Mouse (Mus musculus) neural tube, embryonic 10.5 days (tissue): ENCODE data around the gene Zdhhc14.
A peak's percentile ranks its signal among the peaks of the same experiment; 100 is the strongest.

ENCODE experiments used
- DNase-seq: peaks from one replicate; pipeline ENCODE4 v3.0.0-alpha.2; 2017; ENCODE audit warnings: low spot score; ENCODE audit errors: extremely low spot score

The Zdhhc14 gene

DNA sequence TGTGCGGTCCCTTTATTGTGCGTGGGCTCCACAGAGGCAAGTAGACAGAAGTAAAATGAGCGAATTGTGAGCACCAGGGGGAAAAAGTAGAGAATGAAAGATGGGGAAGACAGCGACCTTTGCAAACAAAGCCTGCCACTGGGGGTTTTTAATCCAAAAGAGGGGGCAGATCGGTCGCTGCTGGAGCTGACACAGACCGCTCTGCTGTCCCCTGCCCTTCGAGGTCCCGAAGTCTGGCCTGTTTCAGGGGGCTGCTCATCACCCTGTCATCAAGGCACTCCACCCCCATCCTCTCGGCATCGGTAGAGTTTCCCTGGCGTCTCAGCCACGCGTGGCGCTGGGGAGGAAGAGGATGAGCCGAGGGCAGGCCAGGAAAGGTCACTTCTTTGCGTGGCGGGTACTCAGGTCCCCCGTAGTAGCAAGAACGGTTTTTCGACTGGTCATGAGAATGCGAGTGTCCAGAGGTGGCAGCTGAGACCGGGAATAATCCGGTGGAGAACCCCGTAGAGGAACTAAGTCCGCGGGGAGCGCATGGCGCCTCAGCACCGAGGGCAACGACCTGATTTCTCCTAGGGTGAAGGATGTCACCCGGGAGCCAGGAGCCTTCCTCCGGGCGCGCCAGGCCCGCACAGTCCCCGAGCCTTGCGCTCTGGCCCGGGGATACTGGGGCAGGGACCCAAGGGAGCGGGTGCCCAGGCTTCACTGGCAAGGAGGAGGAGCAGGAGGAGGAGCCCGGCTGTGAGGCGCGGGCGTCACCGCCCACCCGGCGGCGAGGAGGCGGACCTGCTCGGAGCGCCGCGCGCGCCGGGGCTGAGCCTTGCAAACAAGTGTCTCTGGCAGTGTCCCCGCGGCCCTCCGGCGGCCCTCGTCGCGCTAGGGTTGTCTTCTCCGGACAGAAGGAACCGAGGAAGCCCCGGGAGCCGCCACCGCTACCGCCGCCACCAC, at the start of gene Zdhhc14:
Gene Zdhhc14 (plus strand): TSS at position 757 of the 945 bp plus-strand sequence.
- DNase-seq = peak; percentile 89

DNA sequence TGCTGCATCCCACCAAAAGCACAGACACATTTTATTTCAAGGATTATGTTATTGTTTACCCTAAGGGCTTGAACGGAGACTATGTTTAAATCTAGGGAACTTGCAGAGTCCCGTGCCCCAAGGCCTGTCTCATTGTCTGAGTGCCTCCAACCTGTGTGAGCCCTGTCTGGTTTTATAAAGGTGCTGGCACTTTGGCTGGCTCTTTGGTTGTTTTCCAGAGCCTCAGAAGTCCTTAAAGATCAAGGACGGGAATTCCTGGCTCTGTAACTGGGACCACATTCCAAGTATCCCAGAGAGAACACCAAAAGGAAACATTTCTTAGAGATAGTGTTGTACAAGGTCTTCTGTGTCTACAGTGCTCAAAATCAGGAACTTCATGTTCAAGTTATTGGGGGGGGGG, 49.1 kb upstream of the Zdhhc14 start:
- no peak for DNase-seq

DNA sequence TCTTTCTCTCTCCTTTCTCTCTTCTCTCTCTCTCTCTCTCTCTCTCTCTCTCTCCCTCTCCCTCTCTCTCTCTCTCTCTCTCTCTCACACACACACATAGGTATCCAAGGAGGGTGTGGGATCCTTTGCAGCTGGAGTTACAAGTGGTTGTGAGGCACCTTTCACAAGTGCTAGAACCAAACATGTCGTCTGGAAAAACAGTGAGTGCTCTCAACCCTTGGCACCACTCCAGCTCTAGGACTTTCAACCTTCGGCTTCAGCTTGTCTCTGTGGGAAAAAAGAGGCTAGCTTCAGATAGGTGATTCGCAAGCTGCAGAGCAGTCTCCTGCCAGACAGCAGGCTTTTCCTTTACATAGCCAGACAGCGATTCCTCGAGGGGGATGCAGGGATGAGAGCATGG, 48.6 kb upstream of the Zdhhc14 start:
- no peak for DNase-seq

DNA sequence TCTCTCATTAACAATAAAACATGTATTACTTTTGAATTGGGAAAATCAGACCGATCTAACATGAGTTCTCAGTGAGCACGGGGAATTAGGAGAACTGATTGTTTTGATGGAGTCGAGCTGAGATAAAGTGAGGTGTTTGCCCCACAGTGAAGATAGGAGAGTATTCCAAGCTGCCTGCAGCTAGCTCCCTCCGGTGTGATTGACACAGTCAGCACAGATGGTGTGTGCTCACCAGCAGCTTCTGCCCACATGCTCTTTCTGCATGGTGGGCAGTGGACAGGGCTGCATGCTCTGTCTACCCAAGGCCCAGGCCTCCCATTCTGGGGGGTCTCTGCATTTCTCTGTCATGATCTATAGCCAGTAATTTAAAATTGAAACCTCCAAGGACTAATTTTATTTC, 38.7 kb upstream of the Zdhhc14 start:
- DNase-seq = no peak

DNA sequence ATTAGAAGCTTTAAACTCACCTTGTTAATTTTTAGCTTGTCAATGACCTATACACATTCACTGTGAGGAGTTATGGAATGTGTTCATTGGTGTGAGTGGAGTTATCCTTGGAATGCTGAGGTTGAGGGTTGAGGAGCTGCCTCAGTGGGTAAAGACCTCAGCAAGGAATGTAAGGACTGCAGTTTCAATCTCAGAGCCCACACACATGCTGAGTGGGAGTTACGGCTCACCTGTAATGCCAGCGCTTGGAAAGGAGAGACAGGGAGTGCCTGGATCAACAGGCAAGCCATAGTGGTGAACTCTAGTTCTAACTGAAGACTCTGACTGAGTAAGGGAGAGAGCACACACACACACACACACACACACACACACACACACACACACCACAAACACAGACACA, 28.4 kb upstream of the Zdhhc14 start:
- DNase-seq = no peak

DNA sequence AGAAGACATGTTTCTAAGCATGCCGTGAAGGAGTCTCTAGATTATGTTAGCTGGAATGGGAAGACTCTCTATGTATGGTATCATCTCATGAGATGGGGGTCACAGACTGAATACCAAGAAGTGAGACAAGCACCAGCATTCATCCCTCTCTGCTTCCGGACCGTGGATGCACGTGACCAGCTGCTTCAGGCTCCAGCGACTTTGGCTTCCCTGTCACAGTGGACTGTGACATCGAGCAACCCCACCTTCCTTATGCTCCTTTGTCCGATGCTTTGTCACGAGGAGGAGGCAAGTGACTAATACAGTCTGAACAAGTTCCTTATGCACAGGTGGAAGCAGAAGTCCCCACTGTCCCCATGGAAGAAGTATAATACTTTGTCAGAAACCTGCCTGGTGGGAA, 25.6 kb upstream of the Zdhhc14 start:
- DNase-seq = no peak

DNA sequence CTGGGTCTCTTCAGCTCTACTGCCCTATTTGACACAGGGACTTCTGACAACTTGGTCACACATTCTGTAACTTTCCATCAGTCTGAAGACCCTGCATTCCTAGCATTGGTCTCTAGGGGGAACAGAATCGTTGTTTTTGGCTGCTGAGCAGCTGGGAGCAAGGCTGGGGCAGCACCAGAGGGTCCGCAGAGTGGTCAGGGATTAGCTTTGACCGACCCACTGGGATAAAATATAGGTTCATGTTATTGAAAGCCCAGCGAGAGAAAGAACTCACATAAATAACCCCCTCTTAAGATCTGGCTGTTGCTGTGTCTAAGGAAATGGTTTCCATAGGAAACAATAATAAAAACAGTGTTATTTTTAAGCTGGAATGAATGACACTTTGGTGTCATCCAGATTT, 25.2 kb upstream of the Zdhhc14 start:
- DNase-seq = no peak

DNA sequence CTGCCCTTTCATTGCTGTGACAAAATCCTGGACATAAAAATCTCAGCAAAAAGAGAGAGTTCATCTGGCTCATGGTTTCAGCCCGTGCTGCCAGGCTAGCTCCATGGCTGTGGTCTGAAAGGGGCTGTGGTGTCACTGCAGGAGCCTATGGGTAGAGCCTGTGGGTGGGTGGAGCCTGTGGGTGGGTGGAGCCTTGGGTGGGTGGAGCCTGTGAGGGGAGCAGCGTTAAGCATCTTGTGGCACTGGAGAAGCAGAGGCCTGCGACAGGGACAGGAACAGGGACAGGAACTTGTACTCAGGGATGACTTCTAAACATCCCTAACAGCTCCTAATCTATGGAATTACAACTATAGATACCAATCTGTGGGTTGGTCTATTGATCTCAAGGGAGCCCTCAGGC, 20.1 kb upstream of the Zdhhc14 start:
- DNase-seq = no peak

DNA sequence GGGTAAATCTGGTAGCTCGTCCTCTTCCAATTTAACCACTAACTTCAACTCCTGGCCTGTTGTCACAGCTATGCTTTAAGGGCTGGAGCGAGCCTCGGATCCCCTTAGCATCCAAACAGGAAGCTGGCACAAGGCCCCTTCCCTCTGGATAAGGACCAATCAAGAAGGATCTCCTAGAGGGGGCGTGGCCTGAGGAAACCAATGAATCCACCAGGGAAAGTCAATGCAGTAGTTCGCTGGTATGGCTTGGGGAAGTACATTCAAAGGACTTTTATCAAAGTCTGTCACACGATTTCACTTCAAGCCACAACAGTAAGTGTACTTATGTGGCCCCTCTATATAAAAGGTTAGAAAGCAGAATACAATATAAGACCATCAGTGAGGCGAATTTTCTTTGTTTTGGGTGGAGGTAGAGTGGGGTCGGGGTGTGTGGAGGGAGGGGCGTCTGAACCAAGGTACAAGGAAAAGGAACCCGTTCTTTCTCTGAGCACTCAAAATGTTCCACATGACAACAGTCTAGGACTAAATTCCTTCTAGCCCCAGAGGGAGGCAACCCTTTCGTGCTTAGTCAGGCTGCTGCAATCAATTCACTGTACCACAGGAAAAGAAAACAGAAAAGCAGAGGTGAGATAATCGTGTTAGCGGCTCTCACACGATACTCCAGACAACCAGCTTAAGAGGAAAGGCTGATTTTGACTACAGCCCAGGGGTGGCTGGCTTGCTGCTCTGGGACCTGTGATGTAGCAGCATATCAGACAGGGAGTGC, 16.2 kb upstream of the Zdhhc14 start:
- no peak for DNase-seq

DNA sequence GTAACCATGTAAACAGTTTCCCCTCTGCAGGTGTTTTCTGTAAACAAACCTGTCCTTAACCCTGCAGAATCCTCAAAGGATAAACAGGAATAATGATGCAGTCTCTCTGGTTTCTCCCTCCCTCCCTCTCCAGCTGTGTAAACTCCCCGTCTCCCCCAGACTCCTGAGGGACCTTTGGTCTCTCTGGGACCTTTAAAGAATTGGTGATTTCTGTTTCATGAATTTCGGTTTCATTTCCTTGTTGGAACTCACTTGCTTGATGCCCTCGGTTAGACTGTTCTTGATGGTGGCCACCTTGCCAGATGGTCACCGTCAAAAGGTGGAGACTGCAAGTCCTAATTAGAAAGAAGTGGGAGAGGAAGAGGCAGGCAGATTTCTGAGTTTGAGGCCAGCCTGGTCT, 8.9 kb upstream of the Zdhhc14 start:
- DNase-seq = no peak

DNA sequence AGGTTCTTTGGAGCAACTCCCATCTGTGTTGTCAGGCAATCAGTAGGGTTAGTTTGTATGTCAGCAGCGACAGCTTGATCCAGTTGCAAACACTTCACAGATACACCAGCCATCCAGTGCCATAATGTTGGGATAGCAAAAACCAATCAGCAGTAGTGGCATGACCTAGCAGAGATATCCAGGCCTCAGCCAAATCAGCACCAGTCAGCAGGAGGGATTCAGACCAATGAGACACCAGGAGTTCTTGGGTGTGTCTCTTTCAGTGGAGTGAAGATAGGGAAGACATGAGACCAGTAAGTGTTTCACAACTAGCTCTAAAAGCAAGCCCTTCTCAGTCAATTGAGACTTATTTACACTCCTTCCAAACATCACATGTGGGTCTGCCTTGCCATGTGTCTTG, 7.7 kb upstream of the Zdhhc14 start:
- DNase-seq = no peak

DNA sequence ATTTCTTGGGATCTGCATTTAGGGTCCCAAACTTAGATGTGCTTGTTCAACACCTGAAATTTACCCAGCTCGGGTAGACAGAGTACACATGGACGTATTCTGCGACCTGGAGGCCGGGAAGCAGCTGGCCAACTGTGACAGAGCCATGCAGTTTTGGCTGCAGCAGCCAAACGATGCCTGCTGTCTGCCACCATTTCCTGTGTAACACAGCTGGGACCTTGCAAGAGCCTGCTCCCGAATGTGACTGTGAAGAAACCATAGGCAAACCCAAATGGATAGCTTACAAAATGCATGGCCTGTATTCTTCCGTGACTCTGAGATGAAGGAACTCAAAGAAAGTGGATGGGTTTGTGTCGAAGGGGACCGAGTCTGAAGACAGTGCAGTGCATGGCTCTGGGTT, 4.2 kb upstream of the Zdhhc14 start:
- no peak for DNase-seq

DNA sequence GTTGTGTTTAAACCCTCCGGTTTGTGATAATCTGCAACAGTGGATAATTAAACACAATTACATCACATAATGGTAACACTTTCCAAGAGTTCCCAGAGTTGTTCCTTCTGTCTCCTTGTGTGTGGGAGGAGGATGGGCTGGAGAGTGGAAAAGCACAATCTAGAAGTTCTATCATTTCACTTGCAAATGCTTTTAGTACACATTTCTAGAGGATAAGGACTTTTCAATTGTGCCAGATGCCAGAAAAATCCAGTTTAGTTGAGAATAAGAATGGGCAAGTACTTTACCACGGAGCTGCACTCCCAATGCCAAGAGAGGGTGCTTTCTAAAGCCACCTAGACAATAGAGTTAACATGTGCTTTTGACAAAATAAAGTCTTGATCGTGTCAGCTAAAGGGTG, 2.0 kb upstream of the Zdhhc14 start:
- DNase-seq = no peak

DNA sequence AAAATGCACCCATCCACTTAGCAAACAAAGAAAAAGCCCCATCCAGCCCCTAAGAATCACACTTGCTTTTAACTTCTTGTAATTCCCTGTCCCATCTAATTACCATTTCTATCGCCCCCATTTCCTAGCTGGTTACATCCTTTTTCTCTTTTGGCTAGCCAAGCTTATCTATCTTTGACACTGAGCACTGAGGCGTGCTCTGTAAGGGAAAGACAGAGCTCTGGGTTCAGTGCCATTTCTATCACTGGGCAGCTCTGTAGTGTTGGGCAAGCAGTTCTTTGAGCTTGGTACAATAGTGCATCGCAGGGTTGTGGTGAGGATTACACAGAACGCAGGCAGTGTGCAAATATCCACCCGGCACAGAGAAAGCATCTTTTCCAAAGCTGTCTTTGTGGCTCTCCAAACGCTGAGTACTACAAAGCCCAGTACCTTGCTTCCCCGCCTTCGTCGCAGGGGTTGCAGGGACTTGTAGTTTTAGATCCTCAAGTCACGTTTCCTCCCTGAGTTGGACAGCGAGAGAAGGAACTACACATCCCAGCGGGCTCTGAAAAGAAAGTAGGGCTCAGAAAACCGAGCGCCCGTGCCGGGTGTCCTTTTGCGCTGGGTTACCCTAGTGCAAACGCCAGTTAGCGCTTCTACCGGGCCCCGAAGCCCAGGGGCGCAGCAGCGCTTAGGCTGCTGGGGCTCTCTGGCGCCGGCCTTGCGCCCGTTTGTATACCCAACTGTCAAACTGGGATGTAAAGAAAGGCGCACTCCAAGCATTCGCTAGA, 1.1 kb upstream of the Zdhhc14 start:
- DNase-seq = peak; percentile 85

DNA sequence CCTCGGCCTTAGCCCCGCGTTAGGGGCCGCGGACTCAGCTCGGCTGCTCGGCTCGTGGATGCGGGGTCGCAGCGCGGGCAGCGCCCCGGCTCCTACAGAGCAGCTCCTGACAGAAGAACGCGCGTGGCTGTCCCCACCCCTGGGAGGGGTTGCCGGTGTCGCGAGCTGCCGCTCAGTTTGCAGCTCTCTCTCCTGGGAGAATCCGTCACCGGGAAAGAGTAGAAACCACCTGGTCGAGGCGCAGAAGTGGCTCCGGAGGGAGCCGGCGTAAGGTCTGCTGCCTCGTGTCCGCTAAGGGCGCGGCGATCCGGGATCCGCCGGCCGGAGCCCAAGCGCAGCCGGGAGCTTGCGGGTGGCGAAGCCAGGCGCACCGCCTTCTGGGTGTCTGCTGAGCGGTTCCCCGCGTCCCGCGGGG, 396 bp downstream of the Zdhhc14 start:
- DNase-seq = no peak

DNA sequence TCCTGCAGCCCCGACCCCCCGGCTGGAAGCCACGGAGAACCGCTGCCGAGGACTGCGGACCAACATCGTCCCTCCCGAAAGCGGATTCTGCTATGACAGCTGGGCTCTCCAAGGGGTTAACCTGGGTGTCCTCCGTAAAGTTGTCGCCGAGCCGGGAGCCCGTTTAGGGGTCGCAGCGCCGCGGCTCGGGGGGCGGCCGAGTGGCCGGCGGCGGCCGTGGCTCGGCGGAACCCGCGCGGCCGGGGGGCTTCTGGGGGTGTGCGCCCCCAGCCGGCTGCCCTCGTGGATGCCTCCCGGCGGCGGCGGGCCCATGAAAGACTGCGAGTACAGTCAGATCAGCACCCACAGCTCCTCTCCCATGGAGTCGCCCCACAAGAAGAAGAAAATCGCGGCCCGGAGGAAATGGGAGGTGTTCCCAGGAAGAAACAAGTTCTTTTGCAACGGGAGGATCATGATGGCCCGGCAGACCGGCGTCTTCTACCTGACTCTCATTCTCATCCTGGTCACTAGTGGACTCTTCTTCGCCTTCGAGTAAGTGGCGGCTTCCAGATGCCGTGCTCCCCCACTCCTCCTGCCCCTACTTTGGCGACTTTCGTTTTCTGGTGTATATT, 909 bp downstream of the Zdhhc14 start:
- DNase-seq = peak; percentile 71

DNA sequence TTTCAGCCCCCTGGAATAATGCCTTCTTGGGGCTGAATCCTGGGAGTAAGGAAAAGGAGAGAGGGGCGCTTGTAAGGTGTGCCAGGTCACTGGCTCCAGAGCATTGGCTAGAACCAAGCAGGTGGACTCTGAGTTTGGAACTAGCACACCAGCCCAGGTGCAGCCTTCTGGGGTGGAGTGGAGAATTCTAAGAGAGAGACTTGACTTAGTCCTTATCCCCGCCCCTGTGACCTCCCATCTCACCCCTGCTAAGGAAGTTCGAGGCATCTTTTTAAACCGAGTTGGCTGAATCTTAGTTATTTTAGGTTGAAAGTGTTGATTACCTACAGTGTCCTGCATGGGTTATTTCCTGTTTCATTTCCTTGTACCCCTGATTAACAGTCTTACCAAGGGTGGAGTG, 1.5 kb downstream of the Zdhhc14 start:
- DNase-seq = no peak

DNA sequence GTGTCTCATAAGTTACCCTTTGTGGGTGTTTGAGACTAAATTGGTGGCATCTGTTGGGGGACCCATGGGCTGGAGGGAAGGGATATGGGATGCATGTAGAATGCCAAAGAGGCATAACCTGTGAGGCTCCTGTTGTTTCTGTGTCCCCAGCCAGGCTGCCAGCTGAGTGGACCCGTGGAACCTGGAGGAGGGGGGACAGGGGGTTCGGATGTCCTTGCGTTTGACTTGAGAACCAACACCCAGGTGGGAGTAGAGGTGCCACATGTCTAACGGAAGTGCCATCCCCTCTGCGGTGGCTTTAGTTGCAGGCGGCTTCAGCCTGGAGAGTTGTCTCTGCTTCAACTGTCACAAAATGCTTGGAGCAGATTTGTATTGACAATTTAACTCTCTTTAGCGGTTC, 2.5 kb downstream of the Zdhhc14 start:
- DNase-seq = no peak

DNA sequence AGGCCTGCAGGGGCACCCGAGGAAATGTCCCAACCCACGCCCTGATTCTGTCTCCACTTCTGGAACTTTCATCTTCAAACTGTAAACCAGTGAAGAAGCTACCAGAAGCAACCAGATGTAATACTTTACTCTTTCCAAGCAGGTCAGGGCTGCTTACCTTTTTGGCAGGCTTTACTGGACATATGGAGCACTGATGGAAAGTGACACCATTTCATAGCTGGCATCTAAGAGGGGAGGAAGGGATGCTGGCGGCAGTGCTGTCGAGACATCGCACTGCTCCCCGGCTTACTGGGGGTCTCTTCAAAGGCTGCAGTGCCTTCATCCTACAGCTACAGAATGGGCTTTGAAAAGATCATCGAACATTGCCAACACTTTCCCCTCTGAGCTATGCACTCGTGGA, 5.3 kb downstream of the Zdhhc14 start:
- DNase-seq = no peak

DNA sequence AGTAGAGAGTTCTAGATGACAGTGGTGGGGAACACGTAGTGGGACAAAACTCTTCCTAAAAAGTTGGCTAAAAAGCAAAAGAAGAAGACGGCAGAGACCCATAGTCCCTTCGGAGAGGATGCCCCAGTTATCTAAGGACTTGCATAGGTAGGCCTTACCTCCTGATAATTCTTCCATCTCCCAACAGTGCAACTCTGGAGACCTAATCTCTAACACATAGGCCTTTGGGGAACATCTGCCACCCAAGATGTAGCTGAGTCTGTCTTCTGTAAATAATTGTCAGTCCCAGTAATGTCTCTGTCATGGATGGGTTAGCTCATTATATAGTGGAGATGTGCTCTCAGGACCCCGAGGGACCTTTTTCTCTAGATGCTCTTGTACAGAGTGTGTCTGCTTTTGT, 6.6 kb downstream of the Zdhhc14 start:
- DNase-seq = no peak

DNA sequence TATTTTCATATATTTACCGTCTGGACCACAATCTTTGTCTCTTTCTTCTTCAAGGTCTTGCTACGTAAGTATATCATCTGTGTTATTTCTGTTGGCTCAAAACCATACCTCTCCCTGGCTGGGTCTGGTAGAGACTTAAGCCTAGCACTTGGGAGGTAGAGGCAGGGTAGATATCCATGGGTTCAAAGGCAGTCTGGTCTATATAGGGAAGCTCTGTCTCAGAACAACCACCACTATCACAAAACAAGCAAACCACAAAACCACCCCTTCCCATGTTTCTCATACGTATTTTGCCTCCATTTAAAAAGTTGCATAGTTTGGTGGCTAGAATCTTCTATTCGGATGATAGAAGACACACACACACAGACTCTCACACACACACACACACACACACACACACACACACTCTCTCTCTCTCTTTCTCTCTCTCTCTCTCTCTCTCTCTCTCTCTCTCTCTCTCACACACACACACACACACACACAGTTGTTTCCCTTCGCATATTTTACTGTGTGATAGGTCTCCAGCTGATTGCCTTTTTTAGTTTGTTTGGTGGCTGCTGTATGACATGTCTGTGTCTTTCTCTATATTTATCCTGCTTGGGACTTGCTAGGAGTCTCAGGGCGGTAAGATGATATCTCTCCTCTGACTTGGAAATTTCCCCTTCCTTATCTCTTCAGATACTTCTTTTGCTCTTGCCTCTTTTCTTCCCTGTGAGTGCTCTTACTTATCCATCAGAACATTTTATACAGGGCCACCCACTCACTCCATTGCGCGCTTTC, 11.8 kb downstream of the Zdhhc14 start:
- no peak for DNase-seq
